Mouse (Mus musculus) bone marrow, adult 2 months (tissue): Measurements from ENCODE around the gene Csf2rb2.

Experiments
- CTCF ChIP-seq: fragments of 200-500 bp; IDR thresholded peaks from 2 replicates; pipeline ENCODE4 v1.5.1; 2011; ENCODE audit warnings: low read length, control low read depth; ENCODE audit not compliant: control insufficient read depth, insufficient read depth
- POLR2A ChIP-seq: fragments of 200-500 bp; IDR thresholded peaks from 2 replicates; pipeline ENCODE4 v1.6.1; 2011; ENCODE audit warnings: low read depth, mild to moderate bottlenecking, control low read depth, low read length, borderline replicate concordance; ENCODE audit not compliant: control insufficient read depth

DNA sequence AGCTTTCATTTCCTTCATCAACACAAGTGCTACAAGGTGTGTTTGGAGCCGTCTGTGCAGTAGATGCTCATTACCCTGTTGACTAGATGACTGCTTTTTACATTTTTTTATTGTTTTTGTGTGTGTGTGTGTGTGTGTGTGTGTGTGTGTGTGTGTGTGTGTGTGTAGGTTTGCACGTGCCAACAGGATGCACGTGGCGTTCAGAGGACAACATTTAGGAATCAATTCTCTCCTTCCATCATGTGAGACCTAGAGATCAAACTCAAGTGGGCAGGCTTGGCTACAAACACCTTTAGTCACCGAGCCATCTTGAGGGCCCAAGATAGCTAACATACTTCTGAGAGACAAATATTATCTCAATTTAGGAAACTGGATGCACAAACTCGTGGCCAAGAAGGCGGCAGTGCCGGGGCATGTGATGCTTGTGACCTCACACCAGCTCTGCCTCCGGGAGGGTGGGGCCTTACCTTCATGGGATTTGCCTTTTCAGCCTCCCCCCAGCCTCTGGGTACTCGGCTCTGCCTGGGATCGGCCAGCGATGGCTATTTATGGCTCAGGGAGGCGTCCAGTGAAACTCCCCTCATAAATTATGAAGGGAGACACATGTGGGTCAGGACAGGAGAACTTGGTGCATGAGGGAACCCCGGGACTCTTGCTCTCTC, 65.4 kb downstream of the Csf2rb2 start:
- TF ChIP-seq CTCF (no peak), POLR2A (no peak)
